Mouse (Mus musculus): ENCODE results near the gene Col6a5. TPM values are rescaled to one million over a fixed set of nuclear protein-coding genes. Genes with fewer than 3 reads are reported as not detected.

Col6a5 gene
- under 1 TPM in 1 of 2 experiments, not detected in 1; 0.04 TPM for polyA plus RNA-seq (2017; shearing (Covaris generic))

DNA sequence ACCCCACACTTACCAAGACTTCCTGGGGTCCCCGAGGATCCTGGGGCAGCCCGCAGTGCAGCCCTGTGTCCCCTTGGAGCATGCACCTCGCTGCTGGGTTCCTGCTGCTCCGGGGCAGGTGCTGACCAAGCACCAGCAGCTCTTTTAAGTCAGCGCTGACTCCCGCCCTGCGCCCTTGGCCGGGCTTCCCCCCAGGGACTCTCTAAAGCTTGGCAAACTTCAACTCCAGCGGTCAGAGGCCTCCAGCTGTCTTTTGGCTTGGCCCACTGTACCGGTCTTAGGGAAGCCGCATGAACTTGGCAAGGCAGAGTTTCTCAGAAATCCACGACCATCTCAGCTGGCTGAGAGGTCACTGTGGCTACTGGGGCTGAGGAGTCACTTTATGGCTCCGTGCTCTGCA, at the start of gene Col6a5:
Gene Col6a5, minus strand, starts transcription at position 111 of the 400 bp plus-strand sequence.
- no peak for ATAC-seq

DNA sequence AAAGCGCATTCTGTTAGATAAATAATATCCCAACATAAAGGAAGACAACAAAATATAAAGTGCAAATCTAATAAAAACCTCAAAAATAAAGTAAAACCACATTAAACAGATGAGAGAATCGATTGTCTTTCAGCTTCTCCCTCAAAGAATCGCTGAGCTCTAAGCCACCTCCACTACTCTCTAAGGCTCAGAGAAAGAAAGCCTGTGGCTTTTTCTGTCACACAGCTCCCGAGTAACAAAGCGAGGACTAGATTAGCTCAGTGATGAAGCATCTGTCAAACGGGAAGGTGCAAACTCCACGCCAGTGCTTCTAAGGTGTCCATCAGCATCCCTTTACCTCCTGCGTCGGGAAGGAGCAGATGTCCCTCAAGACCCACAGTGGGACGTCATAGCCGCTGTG, 37.5 kb upstream of the Col6a5 start:
- ATAC-seq, result no peak

DNA sequence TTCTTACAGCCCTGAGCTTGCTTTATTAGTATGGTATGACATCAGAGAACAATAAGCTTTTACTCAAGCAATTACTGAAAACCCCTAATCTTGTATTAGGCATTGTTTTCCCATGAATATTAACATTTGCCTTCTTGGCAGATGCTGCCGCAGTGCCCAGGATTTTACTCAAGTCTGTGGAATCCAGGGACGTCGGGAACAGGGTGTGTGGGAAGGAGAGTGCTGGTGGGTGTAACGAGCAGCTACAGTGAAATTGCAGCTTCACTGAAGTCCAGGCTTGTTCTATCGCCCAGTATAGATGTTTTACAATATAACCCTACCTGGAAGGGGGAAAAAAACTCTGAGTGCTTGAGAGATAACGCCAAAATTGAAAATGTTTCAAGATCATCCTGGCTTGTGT, 32.0 kb upstream of the Col6a5 start:
- ATAC-seq, result no peak

DNA sequence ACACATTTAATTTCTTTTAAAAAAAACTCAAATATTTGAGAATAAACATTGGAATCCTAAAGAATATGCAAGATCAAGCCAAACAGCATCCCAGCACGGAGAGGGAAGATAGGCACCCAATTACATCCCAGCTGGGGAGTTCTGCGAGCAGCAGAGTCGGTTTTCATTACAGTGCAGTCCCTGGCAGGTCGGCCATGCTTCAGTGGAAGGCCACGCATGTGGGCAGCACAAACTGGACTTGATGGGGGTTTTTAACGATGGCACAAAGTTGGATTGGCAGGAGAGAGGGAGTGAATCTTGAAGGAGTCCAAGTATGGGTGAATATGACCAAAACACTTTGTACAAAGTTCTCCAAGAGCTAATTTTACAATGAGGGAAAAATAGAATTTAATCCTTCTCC, 29.7 kb upstream of the Col6a5 start:
- no peak for ATAC-seq

DNA sequence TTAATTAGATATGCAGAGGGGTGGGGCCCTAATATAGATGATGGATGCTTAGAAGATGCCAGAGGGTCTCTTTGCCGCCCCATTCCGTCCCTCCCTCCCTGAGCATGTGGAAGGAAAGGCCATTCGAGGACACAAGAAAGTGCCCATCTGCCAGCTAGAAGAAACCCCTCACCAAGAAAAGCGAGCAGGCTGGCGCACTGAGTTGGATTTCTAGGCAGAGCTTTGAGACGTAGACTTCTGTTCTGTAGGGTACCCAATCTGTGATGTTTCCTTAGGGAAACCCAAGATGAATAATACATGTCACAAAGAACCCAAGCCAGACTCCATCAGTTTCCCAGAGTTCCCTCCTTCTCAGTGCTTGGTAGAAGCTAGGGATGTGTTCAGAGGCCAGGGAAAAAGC, 29.0 kb upstream of the Col6a5 start:
- no peak for ATAC-seq

DNA sequence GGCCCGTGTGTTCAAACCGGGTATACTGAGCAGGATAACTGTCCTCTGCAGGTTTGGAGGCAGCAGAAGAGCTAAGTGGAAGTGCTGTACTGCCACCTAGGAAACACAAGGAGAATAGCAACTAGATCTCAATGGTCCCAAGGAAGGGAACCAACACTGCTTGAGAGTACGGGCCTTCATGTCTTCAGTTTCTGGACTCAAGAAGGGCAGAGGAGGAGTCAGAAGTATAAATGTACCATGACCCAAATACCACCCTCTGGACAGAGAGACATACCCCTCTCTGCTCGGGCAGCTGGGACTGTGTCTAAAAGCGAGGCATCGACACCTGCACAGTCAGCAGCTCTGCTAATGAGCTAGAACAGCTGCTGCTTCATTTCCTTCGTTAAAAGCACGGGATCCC, 27.7 kb upstream of the Col6a5 start:
- ATAC-seq, result no peak

DNA sequence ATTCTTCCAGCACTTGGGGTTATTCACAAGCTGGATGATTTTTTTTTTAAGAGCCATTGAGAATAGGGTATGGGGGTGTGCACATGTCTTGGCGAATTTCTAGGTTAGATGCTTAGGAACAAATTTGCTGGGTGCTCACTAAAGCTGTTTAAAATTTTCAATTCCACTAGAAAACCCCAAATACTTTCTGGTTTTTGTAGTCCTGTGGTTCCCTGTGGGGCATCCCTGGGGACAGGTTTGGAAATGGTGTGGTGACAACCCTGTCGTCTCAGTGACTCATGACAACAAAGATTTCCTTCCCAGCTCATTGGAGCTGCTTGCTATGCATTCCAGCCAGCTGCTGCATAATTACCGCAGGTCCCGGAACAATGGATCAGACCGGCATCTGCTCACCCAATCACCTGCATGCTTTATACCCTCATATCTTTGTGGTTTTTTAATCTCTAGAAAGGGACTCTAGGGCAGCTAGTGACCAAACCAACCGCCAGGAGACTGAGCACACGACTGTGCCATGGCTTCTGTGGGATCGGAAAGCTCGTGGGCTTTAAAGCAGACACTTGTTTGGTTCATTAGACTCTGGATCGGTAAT, 24.6 kb upstream of the Col6a5 start:
- ATAC-seq, result no peak

DNA sequence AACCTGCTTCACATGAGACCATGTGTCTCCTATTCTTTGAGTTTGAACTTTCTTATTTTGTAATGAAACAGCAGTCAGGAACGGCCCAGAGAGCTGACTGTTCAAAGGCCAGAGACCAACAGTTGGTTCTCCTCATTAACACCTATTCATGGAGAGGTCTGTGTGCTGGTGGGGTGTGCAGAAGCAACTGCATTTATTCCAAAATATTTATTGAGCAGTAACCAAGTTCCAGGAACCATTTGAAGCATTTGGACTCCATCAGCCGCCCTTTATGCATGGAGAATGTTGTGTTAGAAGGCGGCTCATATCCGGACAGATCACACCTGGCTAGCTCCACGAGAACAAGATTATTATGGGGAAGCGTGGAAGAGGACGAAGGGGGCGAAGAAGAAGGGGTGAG, 18.0 kb upstream of the Col6a5 start:
- ATAC-seq, result no peak

DNA sequence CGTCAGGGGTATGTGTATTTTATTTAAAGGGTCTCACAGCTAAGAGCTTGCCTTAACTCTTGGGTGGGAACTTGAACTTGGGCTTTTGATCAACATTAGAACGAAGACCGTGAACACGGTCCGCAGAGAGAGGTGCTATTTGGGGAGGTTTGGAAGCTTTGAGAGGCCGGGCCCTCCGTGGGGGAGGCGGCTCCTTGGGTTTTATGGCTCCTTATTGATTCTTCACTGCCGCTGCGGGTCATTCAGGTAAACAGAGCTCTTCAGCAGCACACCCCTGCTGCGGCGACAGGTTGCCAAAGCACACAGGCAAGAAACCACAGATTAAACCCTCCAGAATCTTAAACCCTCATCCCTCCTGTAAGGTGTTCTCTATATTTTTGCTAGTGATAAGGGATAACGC, 16.4 kb upstream of the Col6a5 start:
- ATAC-seq, result no peak

DNA sequence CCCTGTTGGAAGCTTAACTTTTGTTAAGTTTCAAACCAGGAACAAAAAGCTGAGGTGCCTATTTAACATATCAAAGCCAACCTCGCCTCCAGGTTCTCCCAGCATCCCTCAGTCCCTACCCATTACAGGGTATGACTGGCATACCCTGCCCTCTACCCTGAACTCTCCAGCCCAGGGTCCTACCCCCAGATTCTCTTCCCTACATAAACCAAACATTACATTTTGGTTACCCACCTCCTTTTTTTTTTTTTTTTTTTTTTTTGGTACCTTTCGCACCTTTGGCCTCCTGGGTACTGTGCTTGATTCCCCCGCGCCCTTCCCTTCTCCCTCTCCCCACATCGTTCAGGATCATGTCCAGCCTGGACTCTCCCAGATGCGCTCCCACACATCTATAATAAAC, 15.9 kb upstream of the Col6a5 start:
- no peak for ATAC-seq

DNA sequence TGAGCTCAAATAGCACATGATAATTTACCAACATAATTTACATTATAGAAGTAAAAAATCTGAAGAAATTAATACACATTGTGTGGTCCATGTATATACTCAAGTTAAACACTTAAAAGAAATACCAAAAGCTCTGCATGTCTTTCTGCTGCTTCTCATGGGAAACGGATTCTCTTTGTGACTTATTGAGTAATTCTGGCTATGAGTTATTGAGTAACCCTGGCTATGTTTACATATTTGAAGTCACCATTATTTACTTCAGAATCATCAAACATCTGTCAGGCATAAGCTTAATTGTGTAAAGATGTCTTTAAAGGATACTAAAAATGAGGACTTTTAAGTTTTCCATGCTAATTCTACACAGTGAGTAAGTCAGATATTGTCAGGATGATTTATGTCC, 13.3 kb upstream of the Col6a5 start:
- no peak for ATAC-seq

DNA sequence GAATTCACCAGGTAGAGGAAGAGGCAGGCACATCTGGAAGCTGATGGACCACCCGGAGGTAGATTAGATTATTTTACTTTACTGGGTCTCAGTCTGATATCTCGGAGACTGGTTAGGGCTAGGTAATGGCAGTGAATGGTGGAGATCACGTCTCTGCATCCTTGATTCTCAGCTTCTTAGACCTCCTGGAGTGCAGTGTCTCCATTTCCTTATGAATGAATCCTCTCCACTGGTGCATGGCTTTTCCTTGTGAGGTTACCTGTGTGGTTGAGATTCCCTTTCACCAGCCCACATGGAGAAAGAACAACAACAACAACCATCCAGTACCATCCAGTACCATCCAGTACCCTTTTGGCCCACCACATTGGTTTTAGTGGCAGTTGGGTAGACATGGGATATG, 11.6 kb upstream of the Col6a5 start:
- no peak for ATAC-seq

DNA sequence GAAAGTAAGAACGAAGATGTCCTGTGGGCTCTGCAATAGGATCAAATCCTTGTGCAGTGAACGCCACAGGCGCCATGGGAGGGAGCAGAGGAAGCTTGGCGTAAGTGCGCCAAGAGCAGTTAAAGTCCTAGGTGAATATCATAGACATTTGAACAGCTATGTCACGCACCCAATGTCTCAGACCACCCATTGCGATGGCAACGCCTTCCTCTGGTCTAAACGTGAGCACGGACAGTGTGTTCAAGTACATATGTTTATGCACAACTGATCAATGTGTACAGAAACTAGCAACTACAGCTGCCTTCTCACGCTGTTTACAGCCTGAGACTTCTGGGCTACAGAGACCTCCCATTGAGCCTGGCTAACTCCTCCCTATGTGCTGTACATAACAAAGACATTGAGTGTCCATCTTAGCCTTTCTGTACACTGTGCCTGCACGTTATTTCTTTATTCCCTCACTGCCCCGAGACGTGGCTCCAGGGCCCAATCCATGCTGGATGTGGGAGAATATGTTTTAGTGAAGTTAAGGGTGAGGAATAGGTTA, 11.0 kb upstream of the Col6a5 start:
- ATAC-seq, result no peak

DNA sequence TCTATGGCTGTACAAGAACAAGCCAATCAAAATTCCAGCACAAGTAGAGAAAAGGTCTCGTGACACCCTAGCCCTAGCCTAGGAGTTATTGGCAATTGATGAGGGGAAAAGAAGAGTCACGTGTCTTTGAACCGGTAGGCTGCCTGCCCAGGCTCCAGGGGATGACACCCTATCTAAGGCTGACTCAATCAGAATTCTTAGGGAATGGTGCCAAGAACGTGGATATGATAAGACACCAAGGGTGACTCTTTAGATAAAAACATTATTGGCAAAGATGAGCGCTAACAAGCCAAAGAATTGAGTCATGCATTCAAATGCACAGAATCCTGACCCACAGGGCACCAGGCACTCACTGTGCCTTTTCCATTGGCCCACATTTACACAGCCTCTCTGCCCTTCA, 10.5 kb upstream of the Col6a5 start:
- ATAC-seq, result no peak

DNA sequence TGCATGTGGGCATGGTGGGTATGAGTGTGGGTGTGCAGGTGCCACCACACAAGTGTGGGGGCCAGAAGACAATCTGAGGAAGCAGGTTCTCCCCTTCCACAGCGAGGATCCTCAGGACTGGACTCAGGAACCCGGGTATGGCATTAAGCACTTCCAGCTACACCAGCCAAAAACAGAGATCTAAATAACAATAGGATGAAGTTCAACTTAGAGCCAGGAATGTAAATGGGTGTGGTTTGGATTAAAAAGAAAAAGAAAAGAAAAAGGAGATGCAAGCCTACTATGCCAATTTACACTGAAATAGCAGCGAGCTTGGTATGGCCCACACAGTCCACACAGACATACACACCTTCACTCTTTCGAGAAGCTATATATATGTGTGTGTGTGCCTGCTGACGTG, 7.5 kb upstream of the Col6a5 start:
- ATAC-seq, result no peak

DNA sequence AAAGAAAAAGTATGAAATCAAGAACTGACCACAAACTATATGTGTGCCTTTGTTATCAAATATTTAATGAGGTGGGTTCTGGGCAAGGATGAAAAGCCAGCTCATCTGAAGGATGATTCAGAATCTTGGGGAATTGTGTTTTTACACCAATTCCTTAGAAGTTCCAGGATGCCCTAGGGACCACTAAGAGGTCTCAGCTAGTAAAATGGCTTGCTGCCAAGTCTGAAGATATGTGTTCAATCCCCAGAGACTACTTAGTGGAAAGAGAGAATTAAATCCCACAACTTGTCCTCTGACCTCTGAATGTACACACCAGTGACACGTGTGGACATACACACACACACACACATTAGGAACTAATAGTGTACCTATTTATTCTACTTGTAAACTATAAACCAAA, 1.3 kb downstream of the Col6a5 start:
- no peak for ATAC-seq

DNA sequence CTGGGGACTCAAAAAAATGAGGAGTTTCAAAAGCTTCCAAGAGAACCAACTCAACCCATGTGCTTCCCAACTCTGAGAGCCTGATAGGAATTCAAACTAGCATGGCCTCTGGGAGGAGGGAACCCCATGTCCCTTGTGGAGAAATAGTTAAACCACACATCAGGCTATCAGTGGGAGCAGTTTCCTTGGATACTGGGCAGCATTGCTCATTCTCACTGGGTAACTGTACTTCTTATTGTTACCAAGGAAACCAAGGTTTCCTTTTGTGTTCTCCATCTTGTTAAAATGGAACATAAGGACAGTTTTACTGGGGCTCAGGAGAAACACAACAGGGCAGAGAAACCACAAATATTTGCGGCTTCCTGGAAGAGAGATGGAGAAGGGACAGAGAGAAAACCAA, 10.7 kb downstream of the Col6a5 start:
- ATAC-seq, result no peak

DNA sequence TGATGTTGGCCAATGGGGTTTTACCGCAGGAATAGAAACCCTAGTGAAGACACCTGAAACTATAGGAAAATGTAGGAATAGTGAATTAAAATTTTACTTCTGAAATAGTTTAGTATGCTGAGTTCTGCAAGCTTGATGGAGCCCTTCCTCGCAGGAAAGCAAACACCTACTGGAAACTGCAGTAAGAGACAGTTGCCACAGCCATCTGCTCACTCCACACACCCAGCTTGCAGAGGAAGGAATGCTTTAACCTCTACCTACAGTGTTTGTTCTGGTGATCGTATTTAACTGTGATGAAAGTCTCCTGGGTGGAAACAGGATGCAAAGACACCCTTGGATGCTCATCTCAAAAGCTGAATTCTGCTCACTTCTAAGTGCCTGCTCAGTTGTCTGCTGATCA, 12.9 kb downstream of the Col6a5 start:
- ATAC-seq, result no peak

DNA sequence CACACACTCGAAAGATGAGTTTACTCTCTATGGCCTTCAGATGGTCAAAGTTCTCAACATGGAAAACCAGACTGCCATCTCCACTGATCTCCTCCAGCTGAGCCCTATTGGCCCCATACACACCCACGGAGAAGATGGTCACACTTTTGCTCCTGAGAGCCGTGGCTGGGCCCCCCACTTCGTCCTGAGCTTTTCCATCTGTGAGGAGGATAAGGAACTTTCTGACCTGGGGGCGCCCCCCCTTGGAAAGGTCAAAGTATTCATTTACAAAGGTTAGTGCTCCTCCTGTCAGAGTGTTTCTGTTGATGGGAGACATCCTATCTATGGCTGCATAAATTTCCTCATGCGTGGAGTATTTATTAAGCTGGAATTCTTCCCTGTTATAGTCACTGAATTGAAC, 26.6 kb downstream of the Col6a5 start:
- ATAC-seq, result no peak

DNA sequence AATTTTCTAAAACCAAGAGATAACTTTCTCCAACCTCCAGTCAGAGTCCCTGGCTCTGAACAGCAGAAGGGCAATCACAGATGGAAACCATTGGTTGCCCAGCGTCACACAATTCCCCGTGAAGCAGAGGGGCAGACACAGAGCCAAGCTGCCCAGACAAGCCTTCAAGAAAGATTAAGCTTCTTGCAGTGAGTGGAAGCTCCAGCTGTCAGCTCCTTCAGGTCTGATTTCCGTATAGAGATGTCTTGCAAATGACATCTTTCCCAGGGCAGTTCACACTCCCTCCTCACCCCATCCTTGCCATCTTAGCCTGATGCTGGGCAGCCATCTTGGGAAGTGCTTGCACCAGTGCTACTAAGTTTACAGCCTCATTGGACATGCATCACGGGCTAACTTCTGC, 31.2 kb downstream of the Col6a5 start:
- no peak for ATAC-seq

DNA sequence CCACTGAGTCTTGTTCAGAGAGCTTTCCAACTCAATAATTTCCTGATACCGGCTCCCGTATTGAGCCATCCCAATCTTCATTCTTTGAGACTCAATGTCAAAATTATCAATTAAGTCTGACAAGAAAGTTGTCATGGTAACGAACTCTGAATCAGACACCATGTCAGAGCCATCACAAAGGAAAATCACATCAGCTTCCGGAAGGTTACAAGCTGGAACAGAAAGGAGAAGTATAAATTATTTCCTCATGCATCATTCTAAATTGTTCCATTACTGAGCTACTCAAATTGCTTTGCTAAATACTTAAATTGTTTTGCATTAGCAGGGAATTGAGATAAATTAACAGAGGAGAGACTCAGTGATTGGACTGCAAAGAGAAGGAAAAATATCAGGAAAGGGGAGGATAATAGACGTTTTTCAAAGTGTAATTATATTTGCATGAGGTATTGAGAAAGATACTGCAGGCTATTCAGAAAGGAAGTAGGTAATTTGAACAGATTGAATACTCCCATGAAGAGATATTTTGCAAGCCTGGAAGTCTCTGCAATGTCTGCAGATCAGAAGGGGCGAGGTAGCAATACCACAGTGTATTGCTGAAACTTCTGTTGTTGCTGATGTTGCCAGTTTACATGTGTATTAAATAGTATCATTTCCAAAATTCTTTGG, 31.9 kb downstream of the Col6a5 start:
- ATAC-seq, result no peak

DNA sequence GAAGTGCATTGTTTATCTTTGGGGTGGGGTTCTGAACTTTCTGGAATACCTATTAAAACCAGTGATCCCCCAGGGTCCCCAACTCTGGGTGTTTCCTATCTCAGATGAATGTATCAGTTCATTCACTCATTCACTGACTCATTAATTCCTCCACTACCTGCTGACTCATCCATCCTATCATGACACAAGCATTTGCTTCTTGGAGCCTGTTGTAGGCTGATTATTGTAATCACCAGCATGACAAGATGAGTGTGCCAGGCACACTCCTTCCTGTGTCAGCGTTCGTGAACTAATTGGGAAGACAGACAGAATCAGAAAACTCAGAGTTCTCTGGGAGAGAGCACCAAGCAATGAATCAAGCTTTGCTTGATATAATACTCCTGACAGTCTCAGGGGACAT, 36.8 kb downstream of the Col6a5 start:
- no peak for ATAC-seq

DNA sequence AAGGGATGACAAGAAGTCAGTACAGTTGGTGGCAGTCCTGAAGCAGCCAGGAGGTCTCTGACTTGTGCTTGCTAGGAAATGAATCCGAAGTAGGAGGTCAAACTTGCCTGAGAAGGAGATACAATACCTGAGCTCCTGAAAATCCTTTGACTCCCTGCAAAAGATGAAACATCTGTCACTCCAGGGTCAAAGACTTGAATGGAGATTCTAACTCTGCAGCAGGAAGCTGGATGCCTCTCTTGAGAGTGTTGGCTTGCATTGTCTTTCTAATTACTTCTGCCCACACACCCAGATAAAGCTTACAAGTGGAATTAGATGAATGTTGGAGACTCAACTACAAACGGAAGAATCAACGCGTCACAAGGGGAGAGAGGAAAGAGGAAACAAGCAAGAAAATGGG, 45.3 kb downstream of the Col6a5 start:
- ATAC-seq, result no peak

DNA sequence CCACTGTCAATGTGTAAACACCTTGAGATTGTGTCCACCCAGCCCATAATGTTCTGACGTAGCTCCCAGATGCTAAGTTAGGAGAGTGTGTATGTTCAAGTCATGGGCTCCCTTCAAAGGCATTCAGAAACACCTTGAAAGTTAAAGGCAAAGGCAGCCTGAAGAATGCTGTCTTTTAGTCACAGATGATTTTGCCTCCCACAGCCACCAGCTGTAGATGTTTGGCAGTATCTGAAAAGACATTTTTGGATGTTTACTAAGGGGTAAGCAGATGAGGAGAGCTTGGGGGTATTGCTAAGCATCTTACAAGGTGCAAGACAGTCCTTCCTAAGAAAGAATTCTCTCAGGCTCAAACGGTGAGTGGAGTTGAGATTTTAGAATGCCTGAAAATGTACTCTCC, 50.3 kb downstream of the Col6a5 start:
- ATAC-seq, result no peak

DNA sequence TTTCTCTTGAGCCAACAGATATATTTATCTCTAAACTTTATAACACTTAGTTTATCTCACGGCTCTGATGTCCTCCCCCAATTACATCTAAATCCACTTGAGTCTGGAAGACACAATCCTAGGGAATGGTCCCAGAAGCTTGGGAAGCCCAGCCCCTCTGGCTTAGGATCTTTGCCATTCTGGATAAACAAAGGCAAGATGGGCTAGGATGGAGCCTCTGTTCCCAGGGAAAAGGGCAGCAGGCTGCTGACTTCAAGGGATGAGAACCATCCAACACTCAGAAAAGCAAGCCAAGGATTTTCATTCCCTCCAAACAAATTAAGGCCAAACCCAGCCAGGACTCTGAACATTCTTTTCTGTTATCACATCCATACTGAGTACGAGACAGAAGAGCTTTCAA, 51.1 kb downstream of the Col6a5 start:
- ATAC-seq, result no peak
